Mouse (Mus musculus) stomach, postnatal 0 days (tissue): ENCODE results near the gene Reg3b.
"Not testable (repeated sequence)": the region's sequence is repeated elsewhere in the genome, so short reads cannot be mapped to it uniquely, and the experiment has no call there.

Source experiments
- CTCF ChIP-seq: IDR thresholded peaks from 2 replicates; pipeline ENCODE4 v1.5.1; 2016; ENCODE audit warnings: antibody characterized with exemption, low read depth, mild to moderate bottlenecking, moderate library complexity
- EP300 ChIP-seq: optimal IDR thresholded peaks from 2 replicates; pipeline ENCODE3; 2016; ENCODE audit warnings: antibody characterized with exemption

- TF ChIP-seq EP300, CTCF: not testable (repeated sequence)
Observed at GRCm38 (mm10) chr6:78395323-78395722, 24.9 kb downstream of the Reg3b start, which contains the start of gene Reg2.
